Mouse (Mus musculus) hindbrain, embryonic 15.5 days (tissue): ENCODE measurements around the gene Dmrt2. TPM values are rescaled to one million over a fixed set of nuclear protein-coding genes. Genes with fewer than 3 reads are reported as not detected.

Experiments used
- ATAC-seq: fragments of 200-750 bp; cut with Nextera tagmentation; 2 replicates; pipeline ENCODE4 v1.8.0; 2017; ENCODE audit warnings: low read depth, moderate number of reproducible peaks, moderate TSS enrichment; ENCODE audit not compliant: low FRiP score
- H3K27ac ChIP-seq: fragments of 300-500 bp; sonication (generic); replicated peaks from 2 replicates; pipeline ENCODE4 v1.5.1; 2015; ENCODE audit warnings: mild to moderate bottlenecking, inconsistent platforms
- H3K27me3 ChIP-seq: fragments of 300-500 bp; sonication (generic); 2 replicates; pipeline ENCODE4 v1.6.1; 2015; ENCODE audit warnings: control low read depth, inconsistent platforms
- H3K36me3 ChIP-seq: fragments of 300-500 bp; sonication (generic); 2 replicates; pipeline ENCODE4 v1.6.1; 2015; ENCODE audit warnings: control low read depth, inconsistent platforms
- H3K4me1 ChIP-seq: fragments of 300-500 bp; sonication (generic); replicated peaks from 2 replicates; pipeline ENCODE4 v1.6.1; 2015; ENCODE audit warnings: control low read depth, inconsistent platforms
- H3K4me2 ChIP-seq: fragments of 300-500 bp; sonication (generic); 2 replicates; pipeline ENCODE4 v1.6.1; 2015; ENCODE audit warnings: moderate library complexity, mild to moderate bottlenecking, inconsistent platforms
- H3K4me3 ChIP-seq: fragments of 300-500 bp; sonication (generic); 2 replicates; pipeline ENCODE4 v1.5.1; 2015; ENCODE audit warnings: mild to moderate bottlenecking, inconsistent platforms
- H3K9ac ChIP-seq: fragments of 300-500 bp; sonication (generic); 2 replicates; pipeline ENCODE4 v1.6.1; 2015; ENCODE audit warnings: inconsistent platforms
- H3K9me3 ChIP-seq: fragments of 300-500 bp; sonication (generic); 2 replicates; pipeline ENCODE4 v1.6.1; 2016; ENCODE audit warnings: control low read depth, inconsistent platforms
- WGBS: fragments of 180-500 bp; shearing (Covaris S2); methylation state at CpG from one replicate; pipeline ENCODE4 v1.1.7; 2015; 5-methylcytosine and 5-hydroxymethylcytosine counted together
- polyA plus RNA-seq: library from polyadenylated mRNA; unstranded; fragments of >200 nt; fragmentation: Nextera tagmentation; extraction: Ambion mirVana; gene quantifications from 2 replicates; pipeline ENCODE4 v1.2.1, GENCODE M21; 2015

Dmrt2 gene
- polyA plus RNA-seq, 1 experiment from 2014 or later: not detected

GRCm38 (mm10) chr19:25714927-25715326, 42.7 kb downstream of the Dmrt2 start:
- no peaks in the 10 kb centered on the region for H3K9me3 ChIP-seq
- ATAC-seq: no peak
- H3K4me1 ChIP-seq: no peaks in the 10 kb centered on the region
- H3K36me3 ChIP-seq: no peaks in the 10 kb centered on the region
- H3K27me3 ChIP-seq: no peaks in the 10 kb centered on the region
- no peak overlapping the region for H3K27ac ChIP-seq
- H3K9ac ChIP-seq: no peak overlapping the region
- no peak overlapping the region for H3K4me2 ChIP-seq
- no peak overlapping the region for H3K4me3 ChIP-seq
- 58% methylated on average over 2 of the region's 2 CpGs for WGBS

- H3K4me3 ChIP-seq: no peak overlapping the region
- H3K4me2 ChIP-seq: no peak overlapping the region
- H3K9ac ChIP-seq: no peak overlapping the region
- no peak for ATAC-seq
- no peaks in the 10 kb centered on the region for H3K4me1 ChIP-seq
- no peaks in the 10 kb centered on the region for H3K27me3 ChIP-seq
- no peaks in the 10 kb centered on the region for H3K36me3 ChIP-seq
- WGBS: 54% methylated on average over 5 of the region's 5 CpGs
- no peaks in the 10 kb centered on the region for H3K9me3 ChIP-seq
- no peak overlapping the region for H3K27ac ChIP-seq
These were observed 50.4 kb downstream of the Dmrt2 start for GRCm38 (mm10) chr19:25722616-25723015.

Other genes with a start within 250 kb of the Dmrt2 start
- not detected in 2 replicates for gene Dmrt1, start 166.8 kb upstream of the Dmrt2 start, polyA plus RNA-seq
- gene Dmrt3, start 62.1 kb upstream of the Dmrt2 start, polyA plus RNA-seq: 0.38 and 0.49 TPM in 2 replicates